Mouse (Mus musculus) ES-E14 (cell line): ENCODE data around the gene Fzr1.

Source experiments
- CHD2 ChIP-seq: IDR thresholded peaks from 2 replicates; pipeline ENCODE4 v1.6.1; 2014; ENCODE audit warnings: mild to moderate bottlenecking, low read depth, low read length, inconsistent platforms
- HCFC1 ChIP-seq: IDR thresholded peaks from 2 replicates; pipeline ENCODE4 v1.6.1; 2012; ENCODE audit warnings: low read length, inconsistent platforms, borderline replicate concordance; ENCODE audit not compliant: insufficient read depth
- ZNF384 ChIP-seq: IDR thresholded peaks from 2 replicates; pipeline ENCODE4 v1.6.1; 2012; ENCODE audit warnings: low read depth, low read length, inconsistent platforms

DNA sequence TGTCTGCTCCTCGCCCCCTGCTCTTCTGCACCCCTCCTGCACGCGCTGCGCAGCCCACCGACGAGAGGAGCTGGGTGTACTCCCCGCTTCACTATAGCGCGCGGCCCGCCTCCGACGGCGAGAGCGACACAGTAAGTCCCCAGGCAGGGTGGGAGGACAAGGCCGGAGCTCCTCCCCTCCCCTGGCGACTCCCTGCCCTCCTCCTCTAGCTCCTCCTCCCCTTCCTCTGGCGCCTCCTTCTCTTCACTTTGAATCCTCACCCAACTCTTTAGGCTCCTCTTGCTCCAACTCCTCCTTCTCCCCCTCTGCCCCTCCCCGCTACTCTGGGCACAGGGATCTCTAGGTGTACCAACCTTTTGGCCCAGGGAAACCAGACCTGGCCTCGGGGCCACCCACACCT lies 61.0 kb downstream of the Fzr1 start:
- TF ChIP-seq ZNF384 (no peak), HCFC1 (no peak), CHD2 (no peak)
